Mouse (Mus musculus): ENCODE measurements around the gene Cntrl.
A peak's percentile ranks its signal among the peaks of the same experiment; 100 is the strongest.

Gene Cntrl

DNA sequence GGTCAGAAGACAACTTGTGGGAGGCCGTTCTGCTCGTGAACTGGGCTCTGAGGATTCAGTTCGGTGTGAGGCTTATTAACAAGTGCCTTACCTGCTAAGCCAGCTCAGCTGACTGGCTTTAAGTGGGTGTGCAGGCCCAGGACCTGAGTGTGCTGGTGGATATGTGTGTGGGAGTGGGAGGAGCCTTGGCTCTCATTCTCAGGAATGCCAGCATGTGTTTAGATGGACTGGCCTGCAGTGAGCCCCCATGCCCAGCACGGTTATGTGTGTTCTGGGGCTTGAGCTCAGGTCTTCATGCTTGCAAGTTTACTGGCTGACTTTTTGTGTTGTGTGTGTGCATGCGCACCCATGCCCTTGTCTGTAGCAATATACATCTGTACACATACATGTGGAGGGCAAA, 64.4 kb downstream of the Cntrl start:
- no peak for ATAC-seq (ENCODE audit: low TSS enrichment)

DNA sequence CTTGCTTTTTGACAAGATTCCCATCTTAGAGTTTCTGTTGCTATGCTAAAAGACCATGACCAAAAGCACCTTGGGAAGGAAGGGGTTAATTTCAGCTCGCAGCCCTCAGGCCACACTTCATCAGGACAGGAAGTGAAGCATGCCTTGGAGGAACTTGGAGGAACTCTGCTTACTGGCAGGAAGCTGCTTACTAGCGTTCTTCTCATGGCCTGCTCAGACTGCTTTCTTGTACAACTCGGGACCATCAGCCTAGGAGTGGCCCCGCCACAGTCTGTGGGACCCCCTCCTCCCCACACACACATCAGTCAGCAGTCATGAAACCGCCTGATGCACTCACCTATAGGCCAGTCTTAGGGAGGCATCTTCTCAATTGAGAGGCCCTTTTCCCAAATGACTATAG, 64.8 kb downstream of the Cntrl start:
- ATAC-seq (ENCODE audit: low TSS enrichment) = no peak

DNA sequence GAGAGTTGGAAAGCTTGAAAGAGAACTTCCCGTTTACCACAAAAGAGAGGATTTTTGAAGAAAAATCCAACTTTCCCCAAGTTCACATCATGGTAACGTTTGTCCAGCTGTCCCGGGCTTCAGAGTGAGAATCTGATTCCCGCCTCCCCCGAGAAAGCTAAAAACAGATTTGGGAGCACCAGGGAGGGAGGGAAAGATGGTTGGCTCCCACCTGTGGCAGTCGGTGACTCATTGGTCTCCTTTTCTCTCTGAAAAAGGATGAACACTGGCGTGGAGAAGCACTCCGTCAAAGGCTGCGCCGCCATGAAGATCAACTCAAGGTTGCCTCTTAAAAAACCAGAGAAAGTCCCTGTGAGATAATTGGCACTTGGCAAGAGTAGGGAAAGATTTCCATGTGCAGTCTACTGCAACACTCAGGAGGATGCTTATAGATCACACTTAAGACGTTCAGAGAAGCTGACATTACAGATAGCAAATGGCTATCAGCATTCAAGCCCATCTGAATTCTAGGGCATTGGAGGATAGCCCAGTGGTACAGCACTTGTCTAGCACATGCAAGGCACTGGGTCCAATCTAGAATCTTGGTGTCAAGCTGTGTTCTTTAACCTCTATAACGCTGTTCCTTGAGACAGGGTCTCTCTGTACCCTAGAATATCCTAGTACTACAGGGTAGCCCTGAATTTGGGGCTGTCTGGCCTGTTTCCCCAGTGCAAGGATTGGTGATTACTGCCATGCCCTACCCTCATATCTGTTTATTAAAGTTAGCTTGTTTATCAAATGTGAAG, 66.2 kb downstream of the Cntrl start:
- ATAC-seq (ENCODE audit: low TSS enrichment) = peak; percentile 73

DNA sequence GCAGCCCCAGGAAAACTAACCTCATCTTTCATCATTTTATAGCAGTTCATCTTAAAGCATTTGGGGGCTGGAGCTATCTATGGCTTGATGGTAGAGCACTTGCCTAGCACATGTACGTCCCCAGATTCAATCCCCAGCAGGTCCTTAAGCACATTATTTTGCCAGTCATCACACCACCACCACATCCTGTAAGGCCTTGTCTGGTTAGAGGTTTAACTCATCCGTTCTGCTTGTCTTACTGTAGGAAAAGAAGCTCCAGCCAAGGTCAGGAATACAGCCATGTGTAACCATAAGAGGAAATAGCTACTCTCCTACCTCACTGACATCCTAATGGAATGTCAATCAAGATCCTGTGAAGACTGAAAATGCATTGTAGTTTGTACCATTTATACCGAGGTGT, 68.9 kb downstream of the Cntrl start:
- no peak for ATAC-seq (ENCODE audit: low TSS enrichment)

DNA sequence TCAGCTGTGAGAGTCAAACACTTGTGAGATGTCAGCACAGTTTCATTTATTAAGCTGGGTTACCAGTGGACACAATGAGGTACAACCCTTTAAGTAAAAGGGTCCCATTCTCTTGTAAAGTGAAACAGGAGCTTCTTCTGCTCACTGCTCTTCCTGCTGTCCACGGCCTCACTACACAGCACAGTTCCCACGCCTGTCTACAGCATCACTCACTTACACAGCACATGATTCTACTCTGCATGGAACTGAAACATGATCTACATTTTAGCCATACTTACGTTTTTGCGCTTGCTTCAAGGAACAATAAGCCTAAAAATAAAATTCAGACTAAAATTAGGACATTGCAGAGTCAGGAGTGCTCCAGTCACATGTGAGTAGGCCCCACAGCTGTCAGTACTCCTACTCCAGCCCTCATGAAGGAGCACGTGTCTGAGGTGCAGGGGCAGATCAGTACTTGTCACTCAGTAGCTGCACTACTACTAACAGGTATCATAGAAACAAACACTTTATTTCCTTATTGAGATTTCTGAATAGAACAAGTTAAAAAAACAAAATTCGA, 73.9 kb downstream of the Cntrl start:
- peak; percentile 82 for ATAC-seq (ENCODE audit: low TSS enrichment)

DNA sequence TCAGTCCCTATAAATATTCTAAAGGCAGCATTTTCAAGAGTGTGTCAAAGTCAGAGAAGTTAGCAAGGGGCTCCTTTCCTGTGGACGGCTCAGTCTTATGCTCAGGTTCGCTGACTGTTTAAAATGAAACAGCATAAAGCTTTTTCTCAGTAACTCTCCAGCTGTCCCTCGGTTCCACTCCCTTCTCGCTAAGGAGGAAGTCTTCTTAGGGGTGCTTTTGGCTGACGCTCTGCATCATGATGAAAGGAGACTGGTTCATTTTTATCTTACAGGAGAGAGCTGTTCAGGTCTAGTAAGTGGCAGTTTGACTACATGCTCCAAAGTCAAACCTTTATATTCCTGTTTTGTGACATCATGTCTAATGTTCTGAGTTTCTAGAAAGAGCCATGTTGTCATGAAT, 79.6 kb downstream of the Cntrl start:
- ATAC-seq (ENCODE audit: low TSS enrichment) = peak; percentile 52

DNA sequence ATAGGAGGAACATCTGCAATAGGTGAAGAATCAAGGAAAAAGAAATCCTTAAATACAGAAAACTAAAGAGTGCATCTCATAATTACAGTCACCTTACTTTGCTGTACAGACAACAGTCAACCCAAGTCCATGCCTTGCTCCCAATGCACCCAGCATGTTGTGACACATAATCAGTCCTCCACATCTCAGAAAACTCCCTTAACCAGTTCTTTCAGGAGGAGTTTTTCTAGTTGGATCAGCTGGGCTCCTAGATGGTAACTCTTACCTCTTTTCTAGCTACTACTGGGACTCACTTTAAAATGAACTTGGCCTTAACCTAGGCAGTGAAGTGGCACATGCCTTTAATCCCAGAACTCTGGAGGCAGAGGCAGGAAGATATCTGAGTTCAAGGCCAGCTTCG, 84.7 kb downstream of the Cntrl start:
- no peak for ATAC-seq (ENCODE audit: low TSS enrichment)

DNA sequence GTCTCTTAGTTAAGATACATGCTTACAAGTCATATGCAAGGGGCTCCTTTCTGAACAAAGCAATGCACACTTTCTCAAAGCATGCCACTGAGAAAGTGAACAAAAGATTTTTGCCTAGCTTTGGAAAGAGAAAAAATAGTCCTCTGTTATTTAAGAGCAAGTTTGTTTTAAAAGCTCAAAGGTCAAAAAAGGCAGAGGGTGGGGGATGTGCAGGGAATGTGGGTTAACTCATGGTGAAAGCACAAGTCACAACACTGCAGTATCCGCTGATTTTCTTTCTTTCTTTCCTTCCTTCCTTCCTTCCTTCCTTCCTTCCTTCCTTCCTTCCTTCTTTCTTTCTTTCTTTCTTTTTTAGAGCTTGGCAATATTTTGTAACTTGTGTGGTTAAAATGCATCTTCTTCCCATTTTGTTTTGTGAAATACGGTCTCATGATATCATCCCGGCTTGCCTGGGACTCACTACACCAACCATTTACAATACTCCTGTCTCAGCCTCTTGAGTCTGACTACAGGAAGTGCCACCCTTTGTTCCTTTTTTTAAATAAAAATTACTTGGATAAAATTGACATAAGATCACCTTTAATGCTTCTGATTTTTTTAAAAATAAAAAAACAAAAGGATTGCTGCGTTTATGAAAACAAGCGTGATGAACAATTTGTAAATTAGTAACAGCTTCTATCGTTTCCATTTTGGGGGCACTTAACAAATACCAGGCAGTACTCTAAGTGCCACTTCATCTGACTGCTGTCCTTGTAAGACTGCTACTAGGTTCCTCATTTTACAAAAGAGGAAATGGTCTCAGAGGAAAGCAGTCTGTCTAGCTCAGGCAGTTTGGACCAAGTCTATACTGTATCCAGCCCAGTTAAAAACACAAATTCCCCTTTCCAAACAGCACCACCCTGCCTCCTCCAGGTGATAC, 86.6 kb downstream of the Cntrl start:
- ATAC-seq (ENCODE audit: low TSS enrichment) = no peak

DNA sequence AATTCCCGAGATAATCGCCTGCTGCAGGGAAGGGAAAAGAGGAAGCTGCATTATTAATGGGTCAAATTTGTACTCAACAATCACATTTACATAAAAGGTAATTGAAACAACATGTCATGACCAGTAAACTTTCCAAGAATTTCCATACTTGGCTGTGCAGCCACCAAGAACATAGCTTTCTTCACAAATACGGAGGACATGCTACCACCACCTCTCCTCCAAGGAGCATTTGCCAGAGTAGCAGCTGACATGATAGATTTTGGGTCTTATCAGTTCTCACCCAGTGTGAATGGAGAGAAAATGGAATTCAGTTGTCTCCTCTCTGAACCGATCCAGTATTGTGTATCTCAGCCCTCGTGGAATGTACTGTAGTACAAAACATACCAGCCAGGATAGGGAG, 90.2 kb downstream of the Cntrl start:
- no peak for ATAC-seq (ENCODE audit: low TSS enrichment)

DNA sequence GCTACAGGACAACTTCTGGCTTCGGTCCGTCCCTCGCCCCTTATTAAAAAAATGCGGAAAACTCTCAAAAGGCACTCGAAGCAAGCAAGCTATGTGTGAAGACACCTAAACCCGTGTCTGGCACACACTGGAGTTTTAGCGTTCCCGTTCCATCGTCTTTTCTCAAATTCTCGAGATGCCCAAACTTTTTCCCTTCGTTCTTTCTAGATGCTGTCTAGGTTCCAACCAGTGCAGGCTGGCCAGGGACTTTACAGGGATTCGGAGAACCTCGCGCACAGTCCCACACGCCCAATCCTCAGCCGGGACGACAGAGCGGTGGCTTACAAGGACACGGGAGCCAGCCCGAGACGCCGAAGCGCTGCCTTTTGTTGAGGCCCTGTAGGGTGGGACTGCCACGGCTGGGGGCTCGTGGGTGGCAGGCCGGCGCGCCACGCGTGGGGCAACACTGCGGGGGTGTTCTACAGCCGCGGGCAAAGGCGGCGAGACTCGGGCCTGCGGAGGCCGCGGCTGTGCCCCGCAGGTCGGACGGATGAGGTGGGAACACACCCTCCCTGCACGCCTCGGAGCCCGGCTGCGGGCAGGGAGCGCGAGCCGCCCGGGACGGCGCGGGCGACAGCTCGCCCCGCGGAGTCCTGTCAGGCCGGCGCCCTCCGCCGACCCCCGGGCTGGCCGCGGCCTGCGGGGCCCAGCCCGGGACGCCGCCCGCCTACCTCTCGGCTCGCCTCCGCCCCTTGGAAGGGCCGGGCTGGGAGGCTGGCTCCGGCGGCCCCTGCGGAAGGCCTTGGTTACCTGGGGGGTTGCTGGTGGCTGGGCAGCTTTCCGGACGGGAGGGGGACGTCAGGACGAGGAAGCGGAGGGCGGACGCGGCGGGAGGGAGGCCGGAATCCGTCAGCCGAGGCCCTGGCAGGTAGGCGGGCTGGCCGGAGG, 90.9 kb downstream of the Cntrl start:
- peak; percentile 63 for ATAC-seq (ENCODE audit: low TSS enrichment)

DNA sequence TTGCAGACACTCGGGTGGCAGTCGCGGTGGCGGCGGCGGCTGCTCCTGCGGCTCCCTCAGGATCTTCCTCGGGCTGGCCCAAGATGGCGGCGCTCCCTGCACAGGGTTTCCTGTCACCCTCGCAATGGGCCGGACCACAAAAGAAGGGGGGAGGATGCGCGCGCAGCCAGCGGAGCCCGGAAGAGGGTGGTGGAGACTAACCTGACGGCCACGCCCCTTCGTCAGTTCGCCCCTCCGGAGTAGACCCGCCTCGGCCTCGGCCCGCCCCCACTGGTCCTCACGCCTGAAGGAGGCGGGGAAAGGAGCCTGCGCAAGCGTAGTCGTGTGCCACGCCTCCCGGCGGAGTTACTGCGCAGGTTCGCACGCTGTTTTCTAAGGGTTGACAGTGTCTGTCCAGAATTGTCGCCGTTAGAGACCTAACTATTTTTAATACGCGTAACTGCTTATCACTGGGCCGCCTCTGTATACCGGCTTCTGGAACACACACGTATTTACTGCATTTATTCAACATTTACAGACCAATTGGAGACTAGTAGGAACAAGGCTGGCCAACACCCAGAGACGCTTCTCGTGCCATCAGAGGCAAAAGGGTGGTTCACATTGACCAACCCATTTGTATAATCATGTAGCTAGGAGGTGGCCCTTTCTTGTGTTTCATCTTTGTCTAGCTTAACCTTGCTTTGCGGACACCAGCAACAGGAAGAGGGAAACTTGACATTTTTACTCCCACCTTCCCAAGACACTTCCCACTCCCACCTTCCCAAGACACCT, 91.8 kb downstream of the Cntrl start, which contains the start of gene Rab14:
Gene Rab14, minus strand, starts transcription at position 223 of the 771 bp plus-strand sequence.
- peak; percentile 92 for ATAC-seq (ENCODE audit: low TSS enrichment)

DNA sequence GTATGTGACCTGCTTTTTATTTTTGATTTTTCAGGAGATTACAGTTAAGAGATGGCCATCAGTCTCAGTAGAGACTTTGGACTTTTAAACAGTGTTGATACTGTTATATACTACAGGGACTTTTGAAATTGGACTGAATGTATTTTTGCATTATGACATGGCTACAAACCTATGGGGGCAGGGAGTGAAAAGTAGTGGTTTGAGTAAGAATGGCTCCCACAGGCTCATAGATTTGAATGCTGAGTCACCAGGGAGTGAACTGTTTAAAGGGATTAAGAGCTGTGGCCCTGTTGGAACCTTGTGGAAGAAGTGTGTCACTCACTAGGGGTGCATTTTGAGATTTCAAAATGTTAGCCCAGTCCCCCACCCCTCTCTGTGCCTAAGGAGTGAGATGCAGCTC, 94.4 kb downstream of the Cntrl start:
- ATAC-seq (ENCODE audit: low TSS enrichment) = no peak

DNA sequence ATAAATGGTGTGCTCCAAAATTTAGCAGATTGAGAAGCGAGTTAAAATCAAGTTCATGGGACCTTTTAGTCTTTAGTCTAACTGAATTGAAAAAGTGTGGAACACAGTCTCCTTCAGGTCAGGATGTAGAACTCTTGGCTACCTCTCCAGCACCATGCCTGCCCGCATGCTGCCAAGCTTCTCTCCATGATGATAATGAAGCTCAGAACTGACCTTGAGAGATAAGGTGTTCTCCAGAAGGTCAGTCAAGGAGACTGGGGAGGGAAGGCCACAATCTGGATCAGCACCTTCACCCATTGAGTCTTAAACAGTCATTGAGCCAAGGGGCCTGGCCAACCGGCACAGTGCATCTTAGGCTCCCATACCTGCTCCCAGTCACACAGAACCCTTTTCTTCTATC, 97.5 kb downstream of the Cntrl start:
- ATAC-seq (ENCODE audit: low TSS enrichment) = no peak

DNA sequence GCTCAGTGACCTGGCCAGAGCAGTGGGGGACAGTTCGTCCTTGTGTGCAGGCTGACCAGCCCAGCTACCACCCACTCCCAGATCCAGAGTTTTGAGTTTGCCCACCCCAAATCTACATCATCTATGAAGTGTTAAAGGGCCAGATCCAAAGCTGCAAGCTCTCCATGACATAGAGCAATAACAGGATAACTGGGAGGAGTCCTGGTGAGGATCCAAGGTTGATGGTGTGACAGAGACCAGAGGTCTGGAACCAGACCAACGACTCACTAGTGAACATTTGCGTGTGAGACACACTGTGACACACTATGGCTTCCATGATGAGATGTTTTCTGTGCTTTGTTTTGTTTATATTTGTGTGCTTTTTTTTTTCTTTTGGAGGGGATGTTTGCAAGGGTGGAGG, 98.8 kb downstream of the Cntrl start:
- ATAC-seq (ENCODE audit: low TSS enrichment) = no peak

DNA sequence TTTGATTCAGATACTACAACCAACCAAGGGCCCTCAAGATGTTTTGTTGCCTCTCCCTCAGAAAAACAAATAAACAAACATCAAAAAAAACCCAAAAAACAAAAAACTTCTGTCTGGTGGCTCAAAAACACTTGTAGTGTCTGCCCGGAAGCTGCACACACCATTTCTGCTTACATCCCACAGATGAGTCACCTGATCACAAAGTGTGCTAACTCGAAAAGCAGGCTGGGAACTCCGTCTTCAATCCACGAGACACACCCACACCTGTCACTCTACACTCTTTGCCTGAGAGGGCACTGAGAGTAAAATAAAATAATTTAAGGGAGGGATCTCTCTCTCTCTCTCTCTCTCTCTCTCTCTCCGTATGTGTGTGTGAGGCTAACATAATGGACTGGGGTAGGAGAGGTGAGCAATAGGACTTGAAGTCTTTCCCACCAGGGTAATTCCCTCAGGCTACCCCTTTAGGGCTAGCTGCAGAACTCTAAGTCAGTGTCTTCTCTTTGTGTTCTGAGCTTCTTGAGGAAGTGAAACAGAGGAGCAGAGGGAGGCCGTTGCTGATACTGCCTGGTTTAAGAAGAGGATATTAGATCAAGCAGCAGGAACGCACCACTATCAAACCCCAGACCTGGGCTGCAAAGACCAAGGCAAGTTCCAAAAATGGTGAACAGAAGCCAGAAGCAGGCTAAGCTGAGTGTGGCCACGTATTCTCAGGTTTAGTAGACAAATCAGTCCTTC, 99.8 kb downstream of the Cntrl start:
- ATAC-seq (ENCODE audit: low TSS enrichment) = no peak

DNA sequence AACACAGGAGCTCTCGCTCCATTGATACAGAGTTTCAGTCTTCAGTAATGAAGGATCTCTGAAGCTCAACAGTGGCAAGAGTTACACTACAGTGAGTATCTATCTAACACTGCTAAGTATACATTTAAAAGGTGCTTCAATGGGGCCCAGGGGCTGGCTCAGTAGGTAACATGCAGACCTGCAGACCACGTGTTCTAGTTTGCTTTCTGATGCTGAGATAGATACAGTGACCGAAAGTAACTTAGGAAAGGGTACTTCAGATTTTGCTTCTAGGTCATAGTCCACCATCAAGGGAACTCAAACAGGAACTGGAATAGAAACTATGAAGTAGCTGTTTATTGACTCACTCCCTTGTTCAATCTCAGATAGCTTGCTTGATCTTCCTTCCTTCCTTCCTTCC, 102.4 kb downstream of the Cntrl start:
- ATAC-seq (ENCODE audit: low TSS enrichment) = no peak

DNA sequence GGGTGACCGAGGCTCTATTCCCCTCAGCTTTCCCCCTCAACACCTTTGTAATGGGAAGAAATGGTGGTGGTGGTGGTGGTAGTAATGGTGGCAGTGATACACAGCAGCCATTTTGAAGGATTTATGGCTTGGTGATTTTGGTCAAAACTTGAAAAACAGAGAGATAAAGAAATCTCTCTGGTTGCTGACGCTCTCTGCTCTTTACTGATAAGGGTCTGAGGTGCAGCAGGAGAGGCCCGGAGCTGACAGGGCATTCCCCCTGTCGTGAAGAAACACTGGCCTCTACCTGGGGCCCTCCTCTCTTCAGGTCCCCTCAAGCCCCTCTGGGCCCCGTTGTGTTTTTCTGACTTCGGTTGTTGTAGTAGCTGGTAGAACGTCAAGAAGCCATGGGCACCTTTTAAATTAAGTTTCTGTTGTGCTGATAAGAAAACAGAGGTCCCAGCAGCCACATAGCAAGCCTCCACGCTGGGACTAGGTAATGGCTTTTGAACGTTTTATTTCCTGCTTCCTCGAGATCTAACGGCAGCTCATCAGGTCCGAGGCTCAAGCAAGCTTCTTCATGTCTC, 104.1 kb downstream of the Cntrl start:
- no peak for ATAC-seq (ENCODE audit: low TSS enrichment)

DNA sequence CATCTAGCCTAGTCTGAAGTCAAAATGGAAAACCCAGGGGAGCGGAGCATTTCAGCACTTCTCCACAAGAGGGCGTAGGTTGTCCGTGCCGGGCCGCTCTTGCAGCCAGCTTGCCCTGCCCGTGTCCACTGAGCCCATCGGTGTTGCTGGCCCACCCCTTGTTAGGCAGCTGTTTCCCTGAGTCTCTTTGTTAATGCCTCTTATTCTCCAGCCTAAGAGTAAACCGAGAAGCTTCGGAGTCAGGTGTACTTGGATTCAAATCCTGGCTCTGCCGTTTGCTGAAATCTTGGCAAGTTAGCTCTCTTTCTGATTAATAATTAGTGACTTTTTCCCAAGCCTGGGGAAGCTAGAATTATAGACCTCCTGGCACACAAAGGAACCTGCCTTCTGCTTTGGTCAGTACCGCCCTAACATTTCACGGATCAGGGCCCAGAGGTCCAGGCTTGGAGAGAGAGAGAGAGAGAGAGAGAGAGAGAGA, 105.6 kb downstream of the Cntrl start:
- ATAC-seq (ENCODE audit: low TSS enrichment) = peak; percentile 93

DNA sequence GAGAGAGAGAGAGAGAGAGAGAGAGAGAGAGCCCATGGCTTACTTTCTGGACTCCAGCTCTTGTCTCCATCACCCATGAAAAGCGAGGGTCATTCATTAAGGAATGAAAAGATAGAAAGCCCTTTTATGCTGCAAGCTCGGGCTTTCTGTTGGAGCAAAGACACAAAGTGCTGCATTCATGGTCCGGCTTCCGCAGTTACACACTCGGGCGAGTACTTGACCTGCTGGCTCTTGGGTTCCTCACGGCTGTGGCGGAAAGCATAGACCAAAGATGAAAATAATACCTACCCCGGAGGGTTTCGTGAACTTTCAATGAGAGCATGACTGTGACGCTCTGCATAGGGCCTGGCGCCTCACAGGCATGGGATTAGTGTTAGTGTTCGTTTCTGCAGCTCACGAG, 106.1 kb downstream of the Cntrl start:
- peak; percentile 34; the same call in 1 of the 2 replicates for ATAC-seq (ENCODE audit: low TSS enrichment)

DNA sequence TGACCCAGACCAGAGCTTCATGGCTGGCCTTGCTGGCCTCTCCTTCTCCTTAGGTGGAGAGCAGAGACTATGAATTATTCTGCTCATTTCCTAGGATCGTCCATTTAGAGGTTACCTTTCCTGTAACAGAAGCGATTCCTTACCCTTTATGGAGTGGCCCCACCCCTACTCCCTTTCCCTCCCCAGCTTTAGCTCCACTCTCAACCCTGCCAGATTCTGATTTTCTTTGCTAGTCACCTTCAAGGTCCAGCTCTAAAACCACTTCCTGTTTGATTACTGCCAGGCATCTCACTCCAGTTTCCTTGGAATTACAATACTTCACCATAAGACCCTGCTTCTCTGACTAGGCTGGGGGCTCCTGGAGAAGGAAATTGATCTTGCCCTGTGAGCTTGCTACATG, 107.4 kb downstream of the Cntrl start:
- ATAC-seq (ENCODE audit: low TSS enrichment) = no peak
